Mouse (Mus musculus): Measurements from ENCODE around the gene Ttll9. TPM values are rescaled to one million over a fixed set of nuclear protein-coding genes. Genes with fewer than 3 reads are reported as not detected.

The Ttll9 gene
- polyA plus RNA-seq, 2 experiments: 0.08 to 0.11 TPM

DNA sequence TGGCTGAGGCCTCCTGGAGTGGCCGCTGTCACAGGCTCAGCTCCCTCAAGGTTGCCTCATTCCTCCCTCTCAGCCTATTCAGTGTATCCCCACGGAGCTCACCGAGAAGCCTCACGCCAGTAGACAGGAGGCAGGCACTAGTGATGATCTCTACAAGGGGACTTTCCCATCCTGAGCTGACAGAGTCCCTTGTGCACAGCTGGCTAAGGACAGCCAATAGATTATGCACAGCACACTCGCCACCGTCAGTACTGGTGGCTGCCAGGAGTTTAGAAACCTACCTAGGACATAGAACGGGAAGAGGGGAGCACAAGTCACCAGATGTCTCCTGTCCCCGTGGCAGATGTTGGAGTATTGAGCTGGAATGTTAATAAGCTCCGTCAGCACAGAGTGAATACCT, 44.6 kb upstream of the Ttll9 start:
- DNase-seq (ENCODE audit: low read depth in 3 of 3, low spot score in 3 of 3): no peak
- H3K4me3 ChIP-seq (ENCODE audit: insufficient read depth in 1 of 2, low read depth in 2 of 2, low read length in 2 of 2): no peak overlapping the region
- peaks cover 0 to 2% of the 10 kb centered on the region in 2 experiments; a peak in 1 of 4 replicates for H3K4me1 ChIP-seq (replicated peaks; ENCODE audit: control insufficient read depth in 2 of 2, insufficient read depth in 2 of 2, low read length in 1 of 2)
- no peak overlapping the region for H3K4me2 ChIP-seq (ENCODE audit: low read depth)
- no peaks in the 10 kb centered on the region for H3K36me3 ChIP-seq (replicated peaks; ENCODE audit: control insufficient read depth, insufficient read depth, low read depth)
- no peak overlapping the region for H3K27ac ChIP-seq
- H3K9ac ChIP-seq (replicated peaks): no peak overlapping the region
- no peaks in the 10 kb centered on the region for H3K9me3 ChIP-seq (ENCODE audit: control insufficient read depth, low read length)
- TF ChIP-seq CTCF (IDR thresholded peaks at IDR 0.05; ENCODE audit: low read depth) (no peak), EP300 (IDR thresholded peaks at IDR 0.05; ENCODE audit: low read depth) (no peak)
- WGBS (ENCODE audit: insufficient replicate concordance): 55% methylated on average over 9 of the region's 9 CpGs
- H3K27me3 ChIP-seq (ENCODE audit: control insufficient read depth, insufficient read depth, low read length): peaks cover 8% of the 10 kb centered on the region
- ATAC-seq (ENCODE audit: insufficient read depth): no peak

DNA sequence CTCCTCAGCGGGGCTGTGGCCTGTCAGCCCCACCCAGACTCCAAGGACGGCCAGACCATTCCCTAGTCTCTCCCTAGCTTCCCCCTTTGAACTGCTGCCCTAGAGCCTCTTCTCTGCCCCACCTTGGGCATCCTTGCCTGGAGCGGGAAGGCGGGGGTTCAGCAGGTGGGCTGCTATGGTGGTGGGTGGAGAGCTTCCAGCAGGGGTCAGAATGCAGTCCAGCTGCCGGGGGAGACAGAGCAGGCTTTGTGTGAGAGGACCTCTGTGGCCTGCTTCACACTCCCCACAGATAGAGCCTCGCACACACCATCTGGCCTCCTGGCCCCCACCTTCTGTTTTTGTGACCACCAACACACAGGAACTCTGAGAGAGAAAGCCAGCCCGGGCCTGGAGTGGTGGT, 39.9 kb upstream of the Ttll9 start:
- Histone ChIP-seq H3K27ac (no peak overlapping the region), H3K4me2 (ENCODE audit: low read depth) (no peak overlapping the region), H3K9me3 (ENCODE audit: control insufficient read depth, low read length) (no peaks in the 10 kb centered on the region), H3K9ac (replicated peaks) (no peak overlapping the region), H3K4me1 (replicated peaks; ENCODE audit: control insufficient read depth in 2 of 2, insufficient read depth in 2 of 2, low read length in 1 of 2) (no peaks in the 10 kb centered on the region; a peak in 1 of 4 replicates), H3K27me3 (ENCODE audit: control insufficient read depth, insufficient read depth, low read length) (no peaks in the 10 kb centered on the region), H3K4me3 (ENCODE audit: insufficient read depth in 1 of 2, low read depth in 2 of 2, low read length in 2 of 2) (no peak overlapping the region), H3K36me3 (replicated peaks; ENCODE audit: control insufficient read depth, insufficient read depth, low read depth) (no peaks in the 10 kb centered on the region)
- no peak for DNase-seq (ENCODE audit: low read depth in 3 of 3, low spot score in 3 of 3)
- ATAC-seq (ENCODE audit: insufficient read depth): no peak
- TF ChIP-seq CTCF (IDR thresholded peaks at IDR 0.05; ENCODE audit: low read depth) (no peak), EP300 (IDR thresholded peaks at IDR 0.05; ENCODE audit: low read depth) (no peak)
- WGBS (ENCODE audit: insufficient replicate concordance): 55% methylated on average over 7 of the region's 7 CpGs

DNA sequence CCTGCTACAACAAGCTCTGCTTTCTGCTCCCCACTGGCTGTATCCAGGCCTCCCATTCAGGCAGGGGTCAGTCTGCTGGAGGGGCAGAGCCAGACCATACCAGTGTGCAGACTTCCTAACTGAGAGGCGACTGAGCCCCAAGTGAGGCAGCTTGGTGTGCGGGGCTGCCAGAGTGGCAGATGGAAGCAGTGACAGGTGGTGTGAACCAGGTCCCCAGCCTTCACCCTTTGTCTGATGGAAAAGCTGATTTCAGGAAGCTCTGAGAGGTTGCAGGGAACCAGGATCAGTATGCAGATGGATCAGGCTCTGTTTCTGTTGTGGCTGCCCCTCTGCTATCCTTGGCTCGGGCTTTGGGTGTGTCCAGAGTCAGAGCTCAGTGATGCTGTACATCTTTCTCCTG, 38.7 kb upstream of the Ttll9 start:
- TF ChIP-seq EP300 (IDR thresholded peaks at IDR 0.05; ENCODE audit: low read depth) (no peak), CTCF (IDR thresholded peaks at IDR 0.05; ENCODE audit: low read depth) (no peak)
- Histone ChIP-seq H3K4me2 (ENCODE audit: low read depth) (no peak overlapping the region), H3K4me3 (ENCODE audit: insufficient read depth in 1 of 2, low read depth in 2 of 2, low read length in 2 of 2) (no peak overlapping the region), H3K4me1 (replicated peaks; ENCODE audit: control insufficient read depth in 2 of 2, insufficient read depth in 2 of 2, low read length in 1 of 2) (peaks cover 0 to 2% of the 10 kb centered on the region in 2 experiments; a peak in 1 of 4 replicates), H3K36me3 (replicated peaks; ENCODE audit: control insufficient read depth, insufficient read depth, low read depth) (no peaks in the 10 kb centered on the region), H3K27ac (no peak overlapping the region), H3K27me3 (ENCODE audit: control insufficient read depth, insufficient read depth, low read length) (no peaks in the 10 kb centered on the region), H3K9ac (replicated peaks) (no peak overlapping the region), H3K9me3 (ENCODE audit: control insufficient read depth, low read length) (no peaks in the 10 kb centered on the region)
- ATAC-seq (ENCODE audit: insufficient read depth) (no peak), DNase-seq (ENCODE audit: low read depth in 3 of 3, low spot score in 3 of 3) (no peak)
- 70% methylated on average over 3 of the region's 3 CpGs for WGBS (ENCODE audit: insufficient replicate concordance)

DNA sequence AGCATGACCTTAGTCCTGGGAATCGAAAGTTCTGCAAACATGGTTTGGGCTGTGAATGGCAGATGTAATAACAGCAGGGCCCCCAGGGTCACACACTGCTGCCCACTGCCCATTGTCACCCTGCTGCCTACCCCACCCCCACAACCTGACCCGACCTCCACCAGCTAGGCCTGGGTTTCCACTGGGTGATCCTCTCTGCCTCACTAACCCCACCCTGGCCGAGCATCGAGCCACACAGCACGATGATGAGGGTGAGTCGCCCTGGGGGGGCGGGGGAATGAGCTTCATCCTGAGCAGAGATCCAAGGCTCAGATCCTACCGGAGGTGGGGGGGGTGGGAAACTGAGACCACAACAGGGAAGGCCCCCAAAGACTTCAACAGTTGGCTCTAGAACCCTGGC, 38.2 kb upstream of the Ttll9 start:
- 46% methylated on average over 8 of the region's 8 CpGs for WGBS (ENCODE audit: insufficient replicate concordance)
- no peaks in the 10 kb centered on the region for H3K36me3 ChIP-seq (replicated peaks; ENCODE audit: control insufficient read depth, insufficient read depth, low read depth)
- DNase-seq (ENCODE audit: low read depth in 3 of 3, low spot score in 3 of 3) (no peak), ATAC-seq (ENCODE audit: insufficient read depth) (no peak)
- no peak overlapping the region for H3K27ac ChIP-seq
- H3K4me3 ChIP-seq (ENCODE audit: insufficient read depth in 1 of 2, low read depth in 2 of 2, low read length in 2 of 2): no peak overlapping the region
- H3K9ac ChIP-seq (replicated peaks): no peak overlapping the region
- no peak overlapping the region for H3K4me2 ChIP-seq (ENCODE audit: low read depth)
- H3K4me1 ChIP-seq (replicated peaks; ENCODE audit: control insufficient read depth in 2 of 2, insufficient read depth in 2 of 2, low read length in 1 of 2): peaks cover 0 to 5% of the 10 kb centered on the region in 2 experiments; a peak in 1 of 4 replicates
- H3K9me3 ChIP-seq (ENCODE audit: control insufficient read depth, low read length): no peaks in the 10 kb centered on the region
- TF ChIP-seq CTCF (IDR thresholded peaks at IDR 0.05; ENCODE audit: low read depth) (no peak), EP300 (IDR thresholded peaks at IDR 0.05; ENCODE audit: low read depth) (no peak)
- H3K27me3 ChIP-seq (ENCODE audit: control insufficient read depth, insufficient read depth, low read length): no peaks in the 10 kb centered on the region

DNA sequence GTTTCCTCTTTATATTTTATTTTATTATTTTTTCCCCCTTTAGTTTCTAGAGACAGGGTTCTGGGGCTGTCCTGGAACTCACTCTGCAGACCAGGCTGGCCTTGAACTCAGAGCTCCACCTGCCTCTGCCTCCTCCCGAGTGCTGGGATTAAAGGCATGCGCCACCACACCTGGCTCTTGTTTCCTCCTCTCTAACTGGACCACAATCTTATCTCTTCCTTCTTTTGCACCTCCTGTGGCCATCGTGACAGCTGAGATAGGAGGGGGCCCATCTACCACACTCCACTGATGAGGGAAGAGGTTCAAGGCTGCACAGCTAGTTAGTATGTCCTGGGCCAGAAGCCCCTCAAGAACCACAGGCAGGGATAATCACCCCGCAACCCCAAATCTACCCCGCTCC, 37.7 kb upstream of the Ttll9 start:
- ATAC-seq (ENCODE audit: insufficient read depth): no peak
- Histone ChIP-seq H3K4me3 (ENCODE audit: insufficient read depth in 1 of 2, low read depth in 2 of 2, low read length in 2 of 2) (no peak overlapping the region), H3K4me2 (ENCODE audit: low read depth) (no peak overlapping the region), H3K27ac (no peak overlapping the region), H3K4me1 (replicated peaks; ENCODE audit: control insufficient read depth in 2 of 2, insufficient read depth in 2 of 2, low read length in 1 of 2) (peaks cover 0 to 5% of the 10 kb centered on the region in 2 experiments; a peak in 1 of 4 replicates), H3K9ac (replicated peaks) (no peak overlapping the region), H3K27me3 (ENCODE audit: control insufficient read depth, insufficient read depth, low read length) (no peaks in the 10 kb centered on the region), H3K9me3 (ENCODE audit: control insufficient read depth, low read length) (no peaks in the 10 kb centered on the region), H3K36me3 (replicated peaks; ENCODE audit: control insufficient read depth, insufficient read depth, low read depth) (no peaks in the 10 kb centered on the region)
- TF ChIP-seq EP300 (IDR thresholded peaks at IDR 0.05; ENCODE audit: low read depth) (no peak), CTCF (IDR thresholded peaks at IDR 0.05; ENCODE audit: low read depth) (no peak)
- 29% methylated on average over 5 of the region's 5 CpGs for WGBS (ENCODE audit: insufficient replicate concordance)
- DNase-seq (ENCODE audit: low read depth in 3 of 3, low spot score in 3 of 3): no peak

Data from liver, embryonic 14.5 days (tissue).